ENCODE assay signal across 21 mouse cellular contexts in genomic region chr5:46794028-46794705, GRCm38 (mm10).
DNase-seq lines count a peak whose midpoint lies in the region; ATAC-seq and TF ChIP-seq lines count a peak whose summit lies in the region.
"Had no signal": no experiment of that assay in that cellular context is flagged by ENCODE, and none has a peak within 500 bp of the region (broad histone marks: within the 10 kb centered on the region; RNA-seq: fewer than 3 reads in every experiment).

No protein-coding gene starts in this region.

- no peak overlapping the region for H3K9ac ChIP-seq in embryonic facial prominence, embryonic 15.5 days
- H3K9ac ChIP-seq: forebrain, embryonic 13.5 days; liver, embryonic 14.5 days; neural tube, embryonic 12.5 days had no signal

- no peaks in the 10 kb centered on the region for H3K36me3 ChIP-seq in kidney, adult 2 months (ENCODE audit: control insufficient read depth, insufficient read depth, low read length)
- no peaks in the 10 kb centered on the region for H3K36me3 ChIP-seq in embryonic facial prominence, embryonic 15.5 days
- H3K36me3 ChIP-seq: neural tube, embryonic 12.5 days had no signal

- H3K4me2 ChIP-seq in embryonic facial prominence, embryonic 15.5 days (replicated peaks): no peak overlapping the region
- H3K4me2 ChIP-seq: forebrain, embryonic 13.5 days; midbrain, embryonic 11.5 days; neural tube, embryonic 12.5 days had no signal

- no peak overlapping the region for H3K27ac ChIP-seq in kidney, adult 2 months (ENCODE audit: insufficient read depth, low read depth, low read length)
- H3K27ac ChIP-seq in embryonic facial prominence, embryonic 15.5 days (replicated peaks): no peak overlapping the region
- H3K27ac ChIP-seq: forebrain, embryonic 13.5 days; liver, embryonic 14.5 days; neural tube, embryonic 12.5 days had no signal

- H3K4me3 ChIP-seq in kidney, adult 2 months (ENCODE audit: insufficient read depth, low read depth, low read length): no peak overlapping the region
- H3K4me3 ChIP-seq in embryonic facial prominence, embryonic 15.5 days (replicated peaks): no peak overlapping the region
- H3K4me3 ChIP-seq: forebrain, embryonic 13.5 days; neural tube, embryonic 12.5 days had no signal

- peak; percentile 2 for DNase-seq in kidney, adult 2 months
- no peak for DNase-seq in kidney, adult 8-10 months
- DNase-seq in ovary, postnatal 10 days (ENCODE audit: low spot score): peak; percentile 3
- no peak for DNase-seq in ovary, postnatal 36 days (ENCODE audit: low spot score)
- DNase-seq in cerebellum, adult 11 months: no peak
- DNase-seq in lung, postnatal 4 days: no peak
- DNase-seq: adrenal gland, postnatal 25 days; cerebellum, adult 9-10 months; gastrocnemius, postnatal 36 days; layer of hippocampus, postnatal 36 days; retina, postnatal 1 day; right cerebral cortex, postnatal 4 days; thymus, adult 2 months had no signal

- ATAC-seq in embryonic facial prominence, embryonic 15.5 days (ENCODE audit: insufficient number of reproducible peaks, low FRiP score, low TSS enrichment, low read depth): peak; percentile 81
- ATAC-seq in megakaryocyte-erythroid progenitor cell, adult 5-6 weeks (replicated peaks; ENCODE audit: low FRiP score, low TSS enrichment, poor library complexity, severe bottlenecking): peak; percentile 99
- ATAC-seq: activated CD4-positive, CD25-positive, alpha-beta regulatory T cell, adult 4 months; forebrain, embryonic 13.5 days; Patski had no signal

- no peaks in the 10 kb centered on the region for H3K27me3 ChIP-seq in kidney, adult 2 months (replicated peaks; ENCODE audit: control insufficient read depth, insufficient read depth, low read length)
- H3K27me3 ChIP-seq in embryonic facial prominence, embryonic 15.5 days: no peaks in the 10 kb centered on the region
- H3K27me3 ChIP-seq: forebrain, embryonic 13.5 days; neural tube, embryonic 12.5 days; Patski had no signal

- no peak for TF ChIP-seq POLR2A in kidney, adult 2 months (IDR thresholded peaks at IDR 0.05; ENCODE audit: low read depth, low read length)

- H3K4me1 ChIP-seq in kidney, adult 2 months (ENCODE audit: control insufficient read depth, insufficient read depth, low read length): no peaks in the 10 kb centered on the region
- no peaks in the 10 kb centered on the region for H3K4me1 ChIP-seq in embryonic facial prominence, embryonic 15.5 days
- H3K4me1 ChIP-seq: neural tube, embryonic 12.5 days had no signal

- H3K9me3 ChIP-seq in embryonic facial prominence, embryonic 15.5 days (replicated peaks): no peaks in the 10 kb centered on the region
- H3K9me3 ChIP-seq: forebrain, embryonic 13.5 days; neural tube, embryonic 12.5 days had no signal

- WGBS in kidney, adult 2 months: 62% methylated on average over 7 of the region's 7 CpGs
- WGBS in embryonic facial prominence, embryonic 15.5 days: 37% methylated on average over 7 of the region's 7 CpGs

- TF ChIP-seq CTCF in kidney, adult 2 months (conservative IDR thresholded peaks at IDR 0.05; ENCODE audit: insufficient read depth, insufficient read length, low read depth, low read length): no peak

Comparison
In these comparisons a context has a peak if more than half of its experiments do, and no peak if none do; other contexts are left out.
1. DNase-seq: peak in kidney, adult 2 months (single experiment) and ovary, postnatal 10 days (single experiment); none in kidney, adult 8-10 months (0 of 2), ovary, postnatal 36 days (single experiment), cerebellum, adult 11 months (single experiment) and lung, postnatal 4 days (0 of 2).